Mouse (Mus musculus) frontal cortex, postnatal 25 days (tissue): ENCODE measurements around the gene Gm17402.

Source experiments
- DNase-seq, 2 experiments: peaks; one replicate each; pipeline ENCODE4 v3.0.0; 2022; ENCODE audit warnings: low spot score in 2 of 2

Gene Gm17402

GRCm38 (mm10) chr3:67375063-67375462 is at the start of gene Gm17402:
TSS of gene Gm17402 (minus strand) at chr3:67375163.
- DNase-seq, result no peak

DNA sequence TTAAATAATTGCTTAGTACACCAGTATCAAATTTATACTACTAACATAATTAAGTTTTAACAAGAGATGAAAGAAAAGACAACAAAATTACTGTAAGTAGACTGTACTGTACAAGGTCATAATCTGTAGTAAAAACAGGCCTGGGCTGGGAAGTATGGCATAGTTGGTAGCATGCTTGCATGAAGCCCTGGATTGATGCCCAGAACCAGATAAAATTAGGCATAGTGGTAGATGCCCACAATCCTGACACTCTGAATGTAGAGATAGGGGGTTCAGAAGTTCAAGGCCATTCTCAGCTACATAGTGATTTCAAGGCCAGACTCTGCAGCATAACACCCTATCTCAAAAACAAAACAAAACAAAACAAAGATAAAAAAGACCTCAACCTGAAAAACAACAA is 3.3 kb upstream of the Gm17402 start:
- no peak for DNase-seq

DNA sequence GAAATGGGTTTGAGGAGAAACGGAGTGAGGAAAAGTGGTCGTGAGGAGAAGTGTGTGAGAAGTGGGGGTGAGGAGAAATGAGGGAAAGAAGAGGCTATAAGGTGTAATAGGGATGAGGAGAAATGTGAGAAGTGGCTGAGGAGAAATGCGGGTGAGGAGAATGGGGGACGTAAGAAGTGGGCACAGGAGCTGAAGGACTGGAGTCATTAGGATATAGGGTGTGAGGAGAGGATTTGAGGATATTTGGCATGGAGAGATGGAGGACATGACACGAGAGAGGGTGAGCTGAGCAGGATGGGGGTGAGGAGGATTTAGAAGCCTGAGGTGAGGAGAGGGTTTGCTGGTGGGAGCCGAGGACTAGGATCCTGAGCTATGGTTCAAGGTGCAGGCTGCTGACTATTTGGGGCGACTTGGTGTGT is 594 bp downstream of the Gm17402 start:
- DNase-seq, result no peak

- peak; percentile 69 to 79 for DNase-seq
These were observed 1.1 kb downstream of the Gm17402 start, which contains the start of gene Mlf1 for GRCm38 (mm10) chr3:67373872-67374271. TSS of gene Mlf1 (plus strand) at chr3:67374097.

DNA sequence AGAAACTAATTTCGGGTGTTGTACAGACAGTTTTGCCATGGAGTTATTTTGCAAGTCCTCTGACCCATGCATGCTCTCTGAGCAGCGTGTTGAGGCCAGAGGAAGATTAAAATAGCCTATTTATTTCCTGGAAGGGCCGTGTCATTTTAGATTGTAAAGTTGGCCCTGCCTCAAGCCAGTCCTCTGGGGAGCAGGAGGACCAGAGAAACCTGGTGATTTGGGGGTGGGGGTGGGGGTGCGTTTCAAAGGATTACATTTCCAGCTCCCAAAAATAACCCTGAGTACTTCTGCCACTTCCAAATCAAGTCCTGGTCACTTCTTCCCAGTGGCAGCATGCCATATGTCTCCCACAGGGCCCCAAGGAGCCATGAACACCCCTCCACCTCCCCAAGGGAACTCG is 2.2 kb downstream of the Gm17402 start:
- DNase-seq, result no peak

DNA sequence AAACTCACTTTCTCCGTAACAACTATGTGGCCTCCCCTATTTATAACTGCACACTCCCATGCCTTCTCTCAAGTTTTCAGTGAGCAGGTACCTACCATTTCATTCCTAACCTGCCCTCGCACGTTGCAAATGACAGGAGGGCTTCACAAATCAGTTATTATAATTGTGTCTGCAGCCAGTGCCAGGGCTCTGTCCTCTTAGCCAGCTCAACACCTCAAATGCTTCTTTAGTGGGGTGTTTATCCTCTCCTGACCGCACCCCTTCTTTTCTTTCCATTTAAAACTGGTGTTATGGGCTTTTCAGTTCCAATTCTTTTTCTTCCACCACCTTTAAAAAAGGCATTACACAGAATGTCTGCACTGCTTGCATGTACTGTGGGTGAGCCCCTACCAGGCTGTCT is 2.8 kb downstream of the Gm17402 start:
- DNase-seq, result no peak

GRCm38 (mm10) chr3:67369407-67370079 is 5.4 kb downstream of the Gm17402 start:
- no peak for DNase-seq

GRCm38 (mm10) chr3:67367481-67367880 is 7.5 kb downstream of the Gm17402 start:
- no peak for DNase-seq

DNA sequence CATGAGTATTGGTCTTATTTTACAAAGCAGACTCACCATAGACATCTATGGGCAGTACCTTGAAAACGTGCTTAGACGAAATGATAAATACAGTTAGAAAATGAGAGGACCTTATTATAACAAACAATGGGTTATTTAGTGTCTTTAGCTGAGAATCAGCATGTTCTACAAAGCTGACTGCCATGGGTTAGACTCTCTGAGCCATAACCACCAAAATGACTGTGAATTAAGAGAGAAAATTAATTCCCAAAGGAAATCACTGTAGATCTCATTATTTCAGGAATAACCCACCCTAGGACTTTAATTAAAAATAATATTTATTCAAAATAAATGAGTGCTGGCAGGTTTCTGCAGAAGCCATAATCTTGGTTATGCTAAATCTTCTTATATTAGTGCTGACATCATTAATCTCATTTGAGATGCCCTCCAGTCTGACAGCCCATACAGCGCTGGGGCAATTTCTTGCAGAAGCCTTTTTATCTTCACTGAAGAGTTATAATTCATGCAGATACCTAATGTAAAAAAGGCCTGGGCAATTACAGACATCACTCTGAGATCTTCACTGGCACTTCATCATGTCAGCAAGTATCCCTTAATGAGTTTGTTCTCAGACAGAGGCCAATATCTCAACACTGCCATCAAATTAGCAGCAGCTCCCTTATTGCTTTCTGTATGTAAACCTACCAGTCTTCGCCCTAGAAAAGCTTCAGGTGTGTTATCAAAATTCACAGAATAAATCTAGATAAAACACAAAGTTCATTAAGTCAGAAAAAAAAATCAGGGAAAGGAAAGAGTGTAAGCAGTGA is 8.7 kb downstream of the Gm17402 start:
- no peak for DNase-seq

DNA sequence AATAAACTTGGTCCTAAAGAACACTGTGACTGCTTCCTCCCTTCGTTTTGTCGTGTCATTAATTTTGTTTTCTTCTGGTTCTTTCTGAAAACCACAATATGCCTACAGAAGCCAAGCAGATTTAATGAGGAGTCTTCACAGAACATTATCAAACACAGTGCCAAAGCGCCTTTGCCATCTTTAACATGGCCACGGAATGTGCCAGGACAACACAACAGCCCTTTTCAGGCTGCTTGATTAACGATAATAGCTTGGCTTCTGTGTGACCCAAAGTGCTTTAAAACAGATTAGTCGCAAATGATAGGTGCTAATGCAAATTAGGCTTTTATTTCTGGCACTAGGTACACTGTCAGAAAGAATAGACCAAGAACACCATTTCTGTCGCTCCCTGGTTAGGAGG is 16.6 kb downstream of the Gm17402 start:
- DNase-seq, result no peak

GRCm38 (mm10) chr3:67352763-67353149 is 22.2 kb downstream of the Gm17402 start:
- no peak for DNase-seq

GRCm38 (mm10) chr3:67352128-67352762 is 22.7 kb downstream of the Gm17402 start:
- no peak for DNase-seq

DNA sequence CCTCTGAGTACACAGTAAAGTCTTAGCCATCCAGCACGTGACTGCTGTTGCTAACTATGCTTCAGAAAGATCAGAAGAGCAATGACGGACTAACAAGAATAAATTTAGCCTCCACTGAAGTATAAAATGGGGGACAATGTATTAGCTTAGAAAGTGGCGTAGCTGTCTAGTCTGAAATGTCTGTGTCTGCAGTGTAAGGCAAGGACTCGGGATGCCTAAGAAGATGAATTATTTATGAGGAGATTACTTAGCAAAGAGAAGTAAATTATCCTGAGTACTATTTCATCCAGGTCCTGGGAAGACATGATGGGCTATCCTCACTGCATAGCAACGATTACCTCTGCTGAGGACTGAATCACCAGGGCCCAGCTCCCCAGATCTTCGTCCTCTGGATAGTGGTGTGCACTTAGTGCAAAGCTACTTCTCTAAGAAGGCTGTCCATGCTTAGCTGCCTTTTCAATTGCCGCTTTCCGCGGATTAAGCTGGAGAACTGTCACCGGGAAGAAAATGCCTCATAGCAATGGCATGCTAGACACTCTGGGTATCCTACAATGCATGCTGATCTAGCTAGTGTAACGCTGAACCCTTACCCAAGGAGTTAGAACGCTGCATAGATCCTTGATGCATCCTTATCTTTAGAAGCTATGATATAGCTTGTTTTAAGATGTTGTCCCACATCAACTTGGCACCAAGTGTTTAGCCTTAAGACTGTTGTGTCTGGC is 23.4 kb downstream of the Gm17402 start:
- no peak for DNase-seq

GRCm38 (mm10) chr3:67346674-67347073 is 28.3 kb downstream of the Gm17402 start:
- no peak for DNase-seq

DNA sequence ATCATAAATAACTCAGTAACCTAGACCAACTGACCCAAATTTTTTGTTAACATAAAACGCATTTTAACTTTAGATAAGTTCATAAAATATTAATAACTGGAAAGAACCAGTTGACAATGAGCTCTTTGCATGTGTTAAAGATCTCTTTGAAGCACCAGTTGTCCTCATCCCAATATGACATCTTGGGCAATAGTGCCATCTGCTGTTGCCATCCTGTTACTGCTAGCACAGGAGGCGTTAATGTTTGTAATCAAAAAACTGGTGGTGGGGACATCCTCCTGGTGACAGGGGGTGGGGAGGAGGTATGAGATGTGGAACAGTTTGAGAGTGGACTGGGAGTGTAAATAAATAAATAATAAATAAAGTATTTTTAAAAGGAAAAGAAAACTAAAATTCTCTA is 30.4 kb downstream of the Gm17402 start:
- DNase-seq, result peak; percentile 40 to 45

DNA sequence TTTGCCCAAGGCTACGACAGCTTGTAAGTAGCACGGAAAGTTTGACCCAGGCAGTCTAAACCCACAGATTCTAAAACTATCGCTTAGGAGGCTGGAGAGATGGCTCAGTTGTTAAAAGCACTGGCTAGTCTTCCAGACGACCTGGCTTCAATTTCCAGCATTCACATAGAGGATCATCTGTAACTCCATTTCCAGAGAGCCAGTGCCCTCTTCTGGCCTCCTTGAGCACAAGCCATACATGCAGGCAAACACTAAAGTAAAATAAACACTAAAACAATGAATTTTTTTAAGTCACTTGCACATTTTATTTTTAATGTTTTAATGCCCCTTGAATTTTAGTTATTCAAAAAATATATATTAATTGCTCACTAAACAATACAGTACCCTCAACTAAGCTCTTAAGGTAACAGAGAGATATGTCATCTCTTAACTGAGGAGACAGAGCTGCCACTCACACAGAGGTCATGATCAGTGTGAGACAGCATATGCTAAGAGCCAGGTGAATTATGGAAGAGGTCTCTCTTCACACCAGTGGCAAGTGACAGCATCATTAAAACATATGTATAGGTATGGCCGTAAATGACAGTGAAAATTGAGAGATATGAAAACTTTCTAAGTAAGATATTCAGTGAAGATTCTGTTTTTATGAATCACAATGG is 31.8 kb downstream of the Gm17402 start:
- DNase-seq, result no peak

DNA sequence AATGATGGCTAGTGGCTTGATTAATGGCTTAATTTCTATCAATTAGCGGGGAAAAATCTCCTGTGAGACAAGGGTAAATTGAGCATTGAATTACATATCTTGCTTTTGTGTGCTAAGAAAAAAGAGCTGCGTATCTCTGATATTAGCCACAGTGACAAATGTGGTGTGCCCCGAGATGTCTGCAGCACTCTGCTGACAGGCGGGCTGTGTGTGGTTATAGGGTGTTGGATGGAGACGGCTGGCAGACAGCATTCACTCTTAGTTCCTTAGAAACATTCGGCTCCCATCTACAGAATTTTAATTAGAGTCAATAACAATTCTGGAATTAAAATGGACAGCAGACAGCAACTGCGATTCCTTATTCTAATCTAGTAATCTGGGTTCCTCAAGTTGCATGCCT is 34.0 kb downstream of the Gm17402 start:
- no peak for DNase-seq

GRCm38 (mm10) chr3:67339558-67339957 is 35.4 kb downstream of the Gm17402 start:
- DNase-seq, result no peak

GRCm38 (mm10) chr3:67322422-67322821 is 52.5 kb downstream of the Gm17402 start:
- DNase-seq, result no peak
